Mouse (Mus musculus) kidney, embryonic 16.5 days (tissue): ENCODE measurements at regions not wholly inside any gene's neighbourhood (a gene's known extent, or its start where the extent isn't known, plus 50 kb on each side); places are given as distances from the start of the nearest gene placed in this dataset.

Experiments used
- ATAC-seq: fragments of 200-750 bp; cut with Nextera tagmentation; 2 replicates; pipeline ENCODE4 v1.8.0; 2017; ENCODE audit warnings: moderate TSS enrichment; ENCODE audit not compliant: low FRiP score, low TSS enrichment
- H3K27ac ChIP-seq: fragments of 300-500 bp; sonication (generic); 2 replicates; pipeline ENCODE4 v1.5.1; 2014; ENCODE audit warnings: low read length
- H3K27me3 ChIP-seq: fragments of 300-500 bp; sonication (generic); 2 replicates; pipeline ENCODE4 v1.6.1; 2014; ENCODE audit warnings: low read length, control low read depth, mixed read lengths; ENCODE audit not compliant: insufficient read depth
- H3K36me3 ChIP-seq: fragments of 300-500 bp; sonication (generic); 2 replicates; pipeline ENCODE4 v1.6.1; 2014; ENCODE audit warnings: low read length, control low read depth, mixed read lengths; ENCODE audit not compliant: insufficient read depth
- H3K4me1 ChIP-seq: fragments of 300-500 bp; sonication (generic); 2 replicates; pipeline ENCODE4 v1.6.1; 2014; ENCODE audit warnings: low read length, control low read depth, mixed read lengths; ENCODE audit not compliant: insufficient read depth
- H3K4me2 ChIP-seq: fragments of 300-500 bp; sonication (generic); replicated peaks from 2 replicates; pipeline ENCODE4 v1.6.1; 2014; ENCODE audit warnings: low read depth, low read length
- H3K4me3 ChIP-seq: fragments of 300-500 bp; sonication (generic); 2 replicates; pipeline ENCODE4 v1.5.1; 2014; ENCODE audit warnings: mild to moderate bottlenecking, low read length
- H3K9ac ChIP-seq: fragments of 300-500 bp; sonication (generic); replicated peaks from 2 replicates; pipeline ENCODE4 v1.6.1; 2014; ENCODE audit warnings: low read length
- H3K9me3 ChIP-seq: fragments of 300-500 bp; sonication (generic); 2 replicates; pipeline ENCODE4 v1.6.1; 2016; ENCODE audit warnings: low read length, control low read depth
- WGBS: fragments of 180-500 bp; shearing (Covaris S2); extraction: QIAGEN DNeasy Blood & Tissue Kit; methylation state at CpG from one replicate; pipeline ENCODE4 v1.1.7; 2014; 5-methylcytosine and 5-hydroxymethylcytosine counted together

GRCm38 (mm10) chr13:5987491-5987890, 126.2 kb downstream of the Klf6 start:
- Histone ChIP-seq H3K9ac (no peak overlapping the region), H3K27me3 (no peaks in the 10 kb centered on the region), H3K9me3 (no peaks in the 10 kb centered on the region), H3K4me1 (no peaks in the 10 kb centered on the region), H3K27ac (no peak overlapping the region), H3K4me3 (no peak overlapping the region), H3K4me2 (no peak overlapping the region), H3K36me3 (no peaks in the 10 kb centered on the region)
- WGBS = 89% methylated on average over 2 of the region's 2 CpGs
- no peak for ATAC-seq

GRCm38 (mm10) chr13:5988407-5988806, 127.1 kb downstream of the Klf6 start:
- no peak overlapping the region for H3K4me3 ChIP-seq
- ATAC-seq = no peak
- H3K27me3 ChIP-seq = no peaks in the 10 kb centered on the region
- H3K4me1 ChIP-seq = no peaks in the 10 kb centered on the region
- 81% methylated on average over 7 of the region's 7 CpGs for WGBS
- no peak overlapping the region for H3K4me2 ChIP-seq
- H3K9ac ChIP-seq = no peak overlapping the region
- no peaks in the 10 kb centered on the region for H3K9me3 ChIP-seq
- no peak overlapping the region for H3K27ac ChIP-seq
- H3K36me3 ChIP-seq = no peaks in the 10 kb centered on the region

GRCm38 (mm10) chr13:6000559-6001217, 139.4 kb downstream of the Klf6 start:
- Histone ChIP-seq H3K9me3 (no peaks in the 10 kb centered on the region), H3K4me1 (no peaks in the 10 kb centered on the region), H3K4me2 (no peak overlapping the region), H3K9ac (no peak overlapping the region), H3K36me3 (no peaks in the 10 kb centered on the region), H3K27me3 (no peaks in the 10 kb centered on the region), H3K4me3 (no peak overlapping the region), H3K27ac (no peak overlapping the region)
- 46% methylated on average over 8 of the region's 8 CpGs for WGBS
- no peak for ATAC-seq

GRCm38 (mm10) chr13:6001218-6001564, 139.9 kb downstream of the Klf6 start:
- Histone ChIP-seq H3K4me2 (no peak overlapping the region), H3K27ac (no peak overlapping the region), H3K9ac (no peak overlapping the region), H3K4me3 (no peak overlapping the region), H3K9me3 (no peaks in the 10 kb centered on the region), H3K27me3 (no peaks in the 10 kb centered on the region), H3K36me3 (no peaks in the 10 kb centered on the region), H3K4me1 (no peaks in the 10 kb centered on the region)
- ATAC-seq = no peak
- 51% methylated on average over 3 of the region's 3 CpGs for WGBS

GRCm38 (mm10) chr13:6005901-6006300, 144.6 kb downstream of the Klf6 start:
- no peak overlapping the region for H3K4me2 ChIP-seq
- no peaks in the 10 kb centered on the region for H3K4me1 ChIP-seq
- H3K27me3 ChIP-seq = no peaks in the 10 kb centered on the region
- H3K9ac ChIP-seq = no peak overlapping the region
- no peak overlapping the region for H3K4me3 ChIP-seq
- no peak for ATAC-seq
- 94% methylated on average over 6 of the region's 6 CpGs for WGBS
- no peaks in the 10 kb centered on the region for H3K36me3 ChIP-seq
- H3K9me3 ChIP-seq = no peaks in the 10 kb centered on the region
- H3K27ac ChIP-seq = no peak overlapping the region

- Histone ChIP-seq H3K4me2 (no peak overlapping the region), H3K27me3 (no peaks in the 10 kb centered on the region), H3K36me3 (no peaks in the 10 kb centered on the region), H3K4me3 (no peak overlapping the region), H3K27ac (no peak overlapping the region), H3K4me1 (no peaks in the 10 kb centered on the region), H3K9me3 (no peaks in the 10 kb centered on the region), H3K9ac (no peak overlapping the region)
- 67% methylated on average over 1 of the region's 1 CpGs for WGBS
- no peak for ATAC-seq
Measured at GRCm38 (mm10) chr13:6009671-6010070, 148.4 kb downstream of the Klf6 start.

GRCm38 (mm10) chr13:6027207-6027606, 165.9 kb downstream of the Klf6 start:
- no peaks in the 10 kb centered on the region for H3K4me1 ChIP-seq
- H3K9me3 ChIP-seq = no peaks in the 10 kb centered on the region
- no peak overlapping the region for H3K4me3 ChIP-seq
- no peak for ATAC-seq
- WGBS = 81% methylated on average over 4 of the region's 4 CpGs
- no peaks in the 10 kb centered on the region for H3K36me3 ChIP-seq
- no peak overlapping the region for H3K27ac ChIP-seq
- no peak overlapping the region for H3K9ac ChIP-seq
- H3K27me3 ChIP-seq = no peaks in the 10 kb centered on the region
- no peak overlapping the region for H3K4me2 ChIP-seq

GRCm38 (mm10) chr13:6028878-6029277, 167.6 kb downstream of the Klf6 start:
- 71% methylated on average over 4 of the region's 4 CpGs for WGBS
- no peaks in the 10 kb centered on the region for H3K4me1 ChIP-seq
- ATAC-seq = no peak

GRCm38 (mm10) chr13:6029461-6029860, 168.2 kb downstream of the Klf6 start:
- ATAC-seq = no peak
- no peak overlapping the region for H3K4me2 ChIP-seq
- H3K4me3 ChIP-seq = no peak overlapping the region
- no peaks in the 10 kb centered on the region for H3K36me3 ChIP-seq
- 82% methylated on average over 6 of the region's 6 CpGs for WGBS
- no peaks in the 10 kb centered on the region for H3K9me3 ChIP-seq
- no peaks in the 10 kb centered on the region for H3K4me1 ChIP-seq
- no peak overlapping the region for H3K27ac ChIP-seq
- no peaks in the 10 kb centered on the region for H3K27me3 ChIP-seq
- H3K9ac ChIP-seq = no peak overlapping the region

More at GRCm38 (mm10) chr13:6028878-6029277, 167.6 kb downstream of the Klf6 start:
- no peaks in the 10 kb centered on the region for H3K36me3 ChIP-seq
- no peaks in the 10 kb centered on the region for H3K27me3 ChIP-seq
- H3K27ac ChIP-seq = no peak overlapping the region
- H3K4me2 ChIP-seq = no peak overlapping the region
- H3K4me3 ChIP-seq = no peak overlapping the region
- H3K9ac ChIP-seq = no peak overlapping the region
- H3K9me3 ChIP-seq = no peaks in the 10 kb centered on the region

- Histone ChIP-seq H3K9ac (no peak overlapping the region), H3K4me1 (no peaks in the 10 kb centered on the region), H3K9me3 (no peaks in the 10 kb centered on the region), H3K27me3 (no peaks in the 10 kb centered on the region), H3K4me3 (no peak overlapping the region), H3K27ac (no peak overlapping the region), H3K4me2 (no peak overlapping the region), H3K36me3 (no peaks in the 10 kb centered on the region)
- WGBS = 81% methylated on average over 2 of the region's 2 CpGs
- no peak for ATAC-seq
Measured at GRCm38 (mm10) chr13:6030128-6030527, 168.8 kb downstream of the Klf6 start.
